Mouse (Mus musculus): Measurements from ENCODE around the gene Fbxo28.

The Fbxo28 gene

GRCm38 (mm10) chr1:182340821-182341781 is at the start of gene Fbxo28:
Gene Fbxo28, minus strand, starts transcription at chr1:182341629.
- peak; percentile 89 for DNase-seq

- DNase-seq: peak; percentile 54
Measured at GRCm38 (mm10) chr1:182388729-182389128, 47.3 kb upstream of the Fbxo28 start.

GRCm38 (mm10) chr1:182386449-182386848 is 45.0 kb upstream of the Fbxo28 start:
- no peak for DNase-seq

GRCm38 (mm10) chr1:182383096-182383495 is 41.7 kb upstream of the Fbxo28 start:
- no peak for DNase-seq

- no peak for DNase-seq
Measured at GRCm38 (mm10) chr1:182381327-182381726, 39.9 kb upstream of the Fbxo28 start.

- no peak for DNase-seq
Measured at GRCm38 (mm10) chr1:182380683-182381082, 39.3 kb upstream of the Fbxo28 start.

- DNase-seq: no peak
Measured at GRCm38 (mm10) chr1:182378876-182379275, 37.4 kb upstream of the Fbxo28 start.

GRCm38 (mm10) chr1:182378205-182378835 is 36.9 kb upstream of the Fbxo28 start:
- no peak for DNase-seq

- DNase-seq: no peak
Measured at GRCm38 (mm10) chr1:182377519-182377918, 36.1 kb upstream of the Fbxo28 start.

- no peak for DNase-seq
Measured at GRCm38 (mm10) chr1:182376826-182377225, 35.4 kb upstream of the Fbxo28 start.

- DNase-seq: peak; percentile 41
Measured at GRCm38 (mm10) chr1:182376221-182376620, 34.8 kb upstream of the Fbxo28 start.

GRCm38 (mm10) chr1:182371891-182372290 is 30.5 kb upstream of the Fbxo28 start:
- no peak for DNase-seq

- DNase-seq: no peak
Measured at GRCm38 (mm10) chr1:182369435-182369834, 28.0 kb upstream of the Fbxo28 start.

- DNase-seq: no peak
Measured at GRCm38 (mm10) chr1:182368782-182369181, 27.4 kb upstream of the Fbxo28 start.

GRCm38 (mm10) chr1:182368309-182368708 is 26.9 kb upstream of the Fbxo28 start:
- DNase-seq: no peak

- DNase-seq: peak; percentile 9
Measured at GRCm38 (mm10) chr1:182363683-182364404, 22.4 kb upstream of the Fbxo28 start.

GRCm38 (mm10) chr1:182362703-182363102 is 21.3 kb upstream of the Fbxo28 start:
- no peak for DNase-seq

GRCm38 (mm10) chr1:182358133-182358532 is 16.7 kb upstream of the Fbxo28 start:
- no peak for DNase-seq

GRCm38 (mm10) chr1:182354504-182355147 is 13.2 kb upstream of the Fbxo28 start:
- no peak for DNase-seq

GRCm38 (mm10) chr1:182349557-182349956 is 8.1 kb upstream of the Fbxo28 start:
- DNase-seq: no peak

GRCm38 (mm10) chr1:182346491-182346890 is 5.1 kb upstream of the Fbxo28 start:
- DNase-seq: no peak

GRCm38 (mm10) chr1:182345857-182346256 is 4.4 kb upstream of the Fbxo28 start:
- no peak for DNase-seq

- DNase-seq: no peak
Measured at GRCm38 (mm10) chr1:182341993-182342392, 564 bp upstream of the Fbxo28 start.

Measured in kidney, postnatal 14 days (tissue).